ENCODE assay signal across 9 mouse cellular contexts in the genomic region with DNA sequence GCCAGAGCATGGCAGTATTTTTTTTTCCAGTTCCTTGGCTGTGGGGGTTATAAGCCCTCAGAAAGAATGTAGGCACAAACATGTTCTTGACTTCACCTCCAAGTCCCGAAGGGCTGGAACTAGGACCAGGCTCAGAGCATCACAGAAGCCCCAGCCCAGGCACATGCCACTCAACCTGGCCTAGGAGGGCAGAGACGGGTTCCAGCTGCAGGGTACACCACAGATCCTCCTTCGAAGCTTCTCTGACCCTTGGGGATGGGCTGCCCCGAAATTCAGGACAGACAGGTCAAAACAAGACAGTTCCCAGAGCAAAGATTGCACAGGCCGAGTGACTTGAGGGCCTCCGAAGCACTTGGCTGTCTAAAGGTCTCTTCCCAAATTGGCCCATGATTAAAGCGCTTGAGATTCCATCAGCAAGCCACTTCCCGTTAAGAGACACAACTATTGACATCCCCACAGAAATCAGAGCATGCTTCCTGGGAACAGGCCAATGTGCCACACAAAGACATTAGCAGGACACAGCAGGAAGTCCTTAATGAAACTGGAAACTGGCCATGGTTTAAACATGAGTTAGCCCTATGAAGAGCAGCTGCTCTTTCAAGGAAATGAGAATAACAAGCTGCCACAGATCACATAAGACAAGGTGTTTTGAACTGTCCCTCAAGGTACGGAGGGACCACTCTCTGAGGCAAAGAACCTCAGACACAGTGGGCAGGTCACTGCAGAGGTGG.
DNase-seq lines count a peak whose midpoint lies in the region; ATAC-seq and TF ChIP-seq lines count a peak whose summit lies in the region.
"Had no signal": no experiment of that assay in that cellular context is flagged by ENCODE, and none has a peak within 500 bp of the region (broad histone marks: within the 10 kb centered on the region; RNA-seq: fewer than 3 reads in every experiment).

No protein-coding gene starts in this region.

- H3K4me3 ChIP-seq in liver, adult 2 months (ENCODE audit: insufficient read depth, low read depth, low read length), result no peak overlapping the region
- no peak overlapping the region for H3K4me3 ChIP-seq in liver, postnatal 0 days (ENCODE audit: low read depth, low read length)
- no peak overlapping the region for H3K4me3 ChIP-seq in forebrain, embryonic 15.5 days
- H3K4me3 ChIP-seq in small intestine, adult 2 months (ENCODE audit: low read depth, low read length), result no peak overlapping the region
- H3K4me3 ChIP-seq: embryonic facial prominence, embryonic 12.5 days had no signal

- peaks cover 3% of the 10 kb centered on the region; the same call in 1 of the 2 replicates for H3K79me2 ChIP-seq in liver, adult 2 months (ENCODE audit: control insufficient read depth, insufficient read depth, low read length)

- H3K27ac ChIP-seq in liver, adult 2 months (replicated peaks; ENCODE audit: insufficient read depth, low read depth, low read length), result no peak overlapping the region
- no peak overlapping the region for H3K27ac ChIP-seq in liver, postnatal 0 days (ENCODE audit: low read depth)
- no peak overlapping the region for H3K27ac ChIP-seq in forebrain, embryonic 15.5 days (replicated peaks)
- H3K27ac ChIP-seq in small intestine, adult 2 months (ENCODE audit: insufficient read depth, low read depth, low read length), result peak overlapping the region; percentile 55
- H3K27ac ChIP-seq: embryonic facial prominence, embryonic 12.5 days had no signal

- no peaks in the 10 kb centered on the region for H3K9me3 ChIP-seq in liver, postnatal 0 days (ENCODE audit: low read length)
- no peaks in the 10 kb centered on the region for H3K9me3 ChIP-seq in forebrain, embryonic 15.5 days
- H3K9me3 ChIP-seq: embryonic facial prominence, embryonic 12.5 days had no signal

- no peak for TF ChIP-seq POLR2A in liver, adult 2 months (IDR thresholded peaks at IDR 0.05; ENCODE audit: extremely low read depth, insufficient read depth, low read length)
- no peak for TF ChIP-seq POLR2A in small intestine, adult 2 months (IDR thresholded peaks at IDR 0.05; ENCODE audit: low read depth, low read length)

- H3K36me3 ChIP-seq in liver, adult 2 months (ENCODE audit: control insufficient read depth, insufficient read depth, low read length), result no peaks in the 10 kb centered on the region
- no peaks in the 10 kb centered on the region for H3K36me3 ChIP-seq in liver, postnatal 0 days (replicated peaks; ENCODE audit: insufficient read depth, low read length)
- no peaks in the 10 kb centered on the region for H3K36me3 ChIP-seq in forebrain, embryonic 15.5 days
- no peaks in the 10 kb centered on the region for H3K36me3 ChIP-seq in small intestine, adult 2 months (ENCODE audit: control insufficient read depth, insufficient read depth, low read length)
- H3K36me3 ChIP-seq: embryonic facial prominence, embryonic 12.5 days had no signal

- DNase-seq in liver, adult 2 months (ENCODE audit: extremely low read depth, low read depth, low spot score), result peak; percentile 58
- DNase-seq in liver, postnatal 0 days, result no peak
- DNase-seq in kidney, postnatal 25 days, result peak; percentile 50 to 73
- DNase-seq in right cerebral cortex, adult 2 months (ENCODE audit: low spot score in 2 of 2), result no peak
- no peak for DNase-seq in thymus, postnatal 14 days

- no peaks in the 10 kb centered on the region for H3K4me1 ChIP-seq in liver, adult 2 months (ENCODE audit: control insufficient read depth, insufficient read depth, low read length)
- no peaks in the 10 kb centered on the region for H3K4me1 ChIP-seq in liver, postnatal 0 days (ENCODE audit: insufficient read depth)
- H3K4me1 ChIP-seq in forebrain, embryonic 15.5 days, result peaks cover 18% of the 10 kb centered on the region
- peaks cover 17% of the 10 kb centered on the region for H3K4me1 ChIP-seq in small intestine, adult 2 months (ENCODE audit: control insufficient read depth, insufficient read depth, insufficient read length, low read length)
- H3K4me1 ChIP-seq: embryonic facial prominence, embryonic 12.5 days had no signal

- TF ChIP-seq CTCF in liver, adult 2 months (IDR thresholded peaks at IDR 0.05; ENCODE audit: low read depth, low read length), result no peak
- no peak for TF ChIP-seq CTCF in liver, postnatal 0 days (IDR thresholded peaks at IDR 0.05; ENCODE audit: low read depth)
- no peak for TF ChIP-seq CTCF in small intestine, adult 2 months (IDR thresholded peaks at IDR 0.05; ENCODE audit: extremely low read depth, insufficient read length, insufficient replicate concordance, low read depth, low read length)

- WGBS in liver, adult 2 months, result 72% methylated on average over 9 of the region's 9 CpGs
- 62% methylated on average over 9 of the region's 9 CpGs for WGBS in liver, postnatal 0 days (ENCODE audit: insufficient replicate concordance)
- WGBS in forebrain, embryonic 15.5 days, result 45% methylated on average over 9 of the region's 9 CpGs
- WGBS in small intestine, adult 2 months, result 30% methylated on average over 9 of the region's 9 CpGs

- TF ChIP-seq EP300 in liver, postnatal 0 days (IDR thresholded peaks at IDR 0.05; ENCODE audit: low read depth), result no peak

- no peak overlapping the region for H3K4me2 ChIP-seq in liver, postnatal 0 days (ENCODE audit: low read depth, low read length)
- H3K4me2 ChIP-seq in forebrain, embryonic 15.5 days (replicated peaks), result no peak overlapping the region
- H3K4me2 ChIP-seq: embryonic facial prominence, embryonic 12.5 days had no signal

- H3K27me3 ChIP-seq in liver, adult 2 months (ENCODE audit: control insufficient read depth, insufficient read depth, low read length), result no peaks in the 10 kb centered on the region
- H3K27me3 ChIP-seq in liver, postnatal 0 days (ENCODE audit: insufficient read depth, low read length), result no peaks in the 10 kb centered on the region
- no peaks in the 10 kb centered on the region for H3K27me3 ChIP-seq in forebrain, embryonic 15.5 days
- no peaks in the 10 kb centered on the region for H3K27me3 ChIP-seq in small intestine, adult 2 months (ENCODE audit: control insufficient read depth, insufficient read depth, low read length)
- H3K27me3 ChIP-seq: embryonic facial prominence, embryonic 12.5 days had no signal

- ATAC-seq in liver, postnatal 0 days, result no peak
- peak; percentile 55 for ATAC-seq in forebrain, embryonic 15.5 days (replicated peaks)
- ATAC-seq in monocyte, adult 5-6 weeks (replicated peaks; ENCODE audit: insufficient number of reproducible peaks, low FRiP score, low TSS enrichment, poor library complexity, severe bottlenecking), result no peak

- no peak overlapping the region for H3K9ac ChIP-seq in liver, adult 2 months (ENCODE audit: low read depth, low read length)
- no peak overlapping the region for H3K9ac ChIP-seq in liver, postnatal 0 days (replicated peaks)
- H3K9ac ChIP-seq in forebrain, embryonic 15.5 days (replicated peaks), result no peak overlapping the region
- H3K9ac ChIP-seq: embryonic facial prominence, embryonic 12.5 days had no signal

Comparison
In these comparisons a context has a peak if more than half of its experiments do, and no peak if none do; other contexts are left out.
1. DNase-seq: peak in liver, adult 2 months (single experiment) and kidney, postnatal 25 days (2 of 2); none in liver, postnatal 0 days (single experiment), right cerebral cortex, adult 2 months (0 of 2) and thymus, postnatal 14 days (single experiment).